Mouse (Mus musculus) small intestine, adult 2 months (tissue): ENCODE data around the gene Slc41a3.

Experiments
- CTCF ChIP-seq: fragments of 200-500 bp; IDR thresholded peaks from 2 replicates; pipeline ENCODE4 v1.5.1; 2012; ENCODE audit warnings: low read depth, mild to moderate bottlenecking, control low read depth, inconsistent platforms, low read length, moderate library complexity, mixed read lengths; ENCODE audit not compliant: insufficient replicate concordance, insufficient read length; ENCODE audit errors: extremely low read depth
- POLR2A ChIP-seq: fragments of 200-500 bp; IDR thresholded peaks from 2 replicates; pipeline ENCODE4 v1.6.1; 2012; ENCODE audit warnings: low read depth, mild to moderate bottlenecking, control low read depth, inconsistent platforms, low read length, moderate library complexity

GRCm38 (mm10) chr6:90650634-90651033, 46.1 kb downstream of the Slc41a3 start:
- no peak for TF ChIP-seq CTCF
- TF ChIP-seq POLR2A: no peak
